ENCODE assay signal across 31 mouse cellular contexts in genomic region chr15:77770942-77771341, GRCm38 (mm10). TPM values are rescaled to one million over a fixed set of nuclear protein-coding genes. Genes with fewer than 3 reads are reported as not detected.
"Had no signal": no experiment of that assay in that cellular context is flagged by ENCODE, and none has a peak within 500 bp of the region (broad histone marks: within the 10 kb centered on the region; RNA-seq: fewer than 3 reads in every experiment).

No protein-coding gene starts in this region.

- H3K4me2 ChIP-seq: heart, embryonic 12.5 days; hindbrain, embryonic 12.5 days; hindbrain, embryonic 14.5 days; intestine, embryonic 15.5 days; limb, embryonic 12.5 days; liver, embryonic 11.5 days; liver, embryonic 13.5 days; liver, embryonic 15.5 days had no signal

- H3K4me3 ChIP-seq: gastrocnemius, adult 2 months; heart, embryonic 10.5 days; heart, embryonic 12.5 days; hindbrain, embryonic 10.5 days; hindbrain, embryonic 12.5 days; intestine, embryonic 15.5 days; left cerebral cortex, adult 2 months; limb, embryonic 10.5 days; limb, embryonic 12.5 days; liver, embryonic 13.5 days; liver, embryonic 15.5 days had no signal

- H3K27me3 ChIP-seq: heart, embryonic 12.5 days; hindbrain, embryonic 12.5 days; intestine, embryonic 15.5 days; limb, embryonic 12.5 days; liver, embryonic 13.5 days; liver, embryonic 15.5 days had no signal

- H3K27ac ChIP-seq: gastrocnemius, adult 2 months; heart, embryonic 10.5 days; hindbrain, embryonic 10.5 days; hindbrain, embryonic 12.5 days; hindbrain, embryonic 14.5 days; intestine, embryonic 15.5 days; left cerebral cortex, adult 2 months; limb, embryonic 10.5 days; limb, embryonic 12.5 days; liver, embryonic 13.5 days; liver, embryonic 15.5 days had no signal

- DNase-seq: gastrocnemius, adult 2 months; gastrocnemius, postnatal 10 days; gastrocnemius, postnatal 25 days; heart, adult 18-20 months; heart, postnatal 10 days; heart, postnatal 4 days; kidney, adult 8-10 months; kidney, postnatal 10 days; kidney, postnatal 4 days; liver; liver, embryonic 13.5 days had no signal

RNA-seq across cellular contexts. Expression of gene Apol8, which starts 14.1 kb away (rescaled TPM):
- total RNA-seq: granulocyte monocyte progenitor cell, adult 5-6 weeks; heart, adult 18-20 months; heart, adult 8-10 months; heart, postnatal 10 days; heart, postnatal 25 days had no signal
- polyA plus RNA-seq: heart, embryonic 14.5 days; hindbrain, embryonic 14.5 days; intestine, postnatal 0 days; kidney, embryonic 14.5 days had no signal

RNA-seq across cellular contexts. Expression of gene Apol9b, which starts 42.1 kb away (rescaled TPM):
- total RNA-seq: gastrocnemius, adult 2 months; gastrocnemius, postnatal 10 days; gastrocnemius, postnatal 25 days; gastrocnemius, postnatal 4 days; granulocyte monocyte progenitor cell, adult 5-6 weeks; heart, postnatal 10 days; heart, postnatal 25 days; layer of hippocampus, adult 8-10 months; layer of hippocampus, postnatal 14 days; left cerebral cortex, adult 2 months had no signal
- polyA plus RNA-seq: heart, embryonic 10.5 days; heart, embryonic 14.5 days; hindbrain, embryonic 10.5 days; hindbrain, embryonic 12.5 days; kidney, embryonic 14.5 days; limb, embryonic 10.5 days; limb, embryonic 12.5 days; liver, embryonic 11.5 days; liver, embryonic 13.5 days had no signal
